Mouse (Mus musculus) CH12F3 (cell line): ENCODE measurements around the gene Slc17a4.

Source experiments
- in situ Hi-C: fragments of 300-500 bp; cut with MboI; formaldehyde crosslinking; loops from 2 replicates; pipeline ENCODE4 v1.14.3; 2020; ENCODE audit warnings: low sequenced_read_pairs

Gene Slc17a4

DNA sequence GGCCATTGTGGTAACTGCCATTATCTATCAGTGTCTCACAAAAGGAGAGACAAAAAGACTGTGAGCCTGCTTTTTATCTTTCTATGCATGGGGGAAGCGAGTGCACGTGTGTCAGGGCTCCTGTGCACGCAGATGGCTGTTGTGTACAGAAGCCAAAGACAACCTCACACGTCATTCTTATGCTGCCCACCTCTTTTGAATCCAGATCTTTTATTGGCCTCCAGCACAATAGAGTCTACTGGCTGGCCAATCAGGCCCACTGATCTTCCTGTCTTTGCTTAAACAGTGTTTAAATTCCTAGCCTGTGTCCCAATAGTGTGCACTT lies 21.6 kb downstream of the Slc17a4 start:
- in situ Hi-C loops, result no loop called here

- in situ Hi-C loops, result no loop called here
These were observed 22.1 kb downstream of the Slc17a4 start for GRCm38 (mm10) chr13:23892592-23893268.

DNA sequence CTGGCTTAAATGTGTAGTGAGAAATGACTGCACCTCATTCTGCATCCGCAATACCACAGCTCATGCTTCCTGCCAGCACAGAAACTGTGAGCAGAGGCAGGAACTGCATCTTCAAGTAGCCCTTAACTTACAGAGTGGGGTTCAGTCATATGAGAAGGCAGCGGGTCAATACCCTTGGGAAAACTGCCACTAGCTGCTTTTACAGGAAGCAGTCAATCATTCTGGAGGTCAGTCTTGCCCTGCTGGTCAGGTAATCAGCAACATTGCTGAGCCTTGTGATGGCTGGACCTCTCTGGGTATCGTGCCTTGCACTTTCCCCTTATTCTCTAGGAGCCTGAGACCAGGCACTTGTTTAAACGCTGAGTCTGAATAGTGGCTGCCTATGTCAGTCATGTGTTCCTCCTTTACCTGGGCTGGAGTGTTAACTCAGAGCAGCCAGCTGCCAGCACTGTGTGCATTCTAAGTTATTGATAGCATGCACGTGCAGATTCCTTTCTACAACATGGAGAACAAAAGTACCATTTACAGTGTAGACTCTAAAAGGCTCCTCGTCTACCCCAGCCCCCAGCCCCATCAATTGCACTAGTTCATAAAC lies 25.7 kb downstream of the Slc17a4 start:
- in situ Hi-C loops, result no loop called here

GRCm38 (mm10) chr13:23887026-23887725 lies 27.6 kb downstream of the Slc17a4 start:
- in situ Hi-C loops, result no loop called here

DNA sequence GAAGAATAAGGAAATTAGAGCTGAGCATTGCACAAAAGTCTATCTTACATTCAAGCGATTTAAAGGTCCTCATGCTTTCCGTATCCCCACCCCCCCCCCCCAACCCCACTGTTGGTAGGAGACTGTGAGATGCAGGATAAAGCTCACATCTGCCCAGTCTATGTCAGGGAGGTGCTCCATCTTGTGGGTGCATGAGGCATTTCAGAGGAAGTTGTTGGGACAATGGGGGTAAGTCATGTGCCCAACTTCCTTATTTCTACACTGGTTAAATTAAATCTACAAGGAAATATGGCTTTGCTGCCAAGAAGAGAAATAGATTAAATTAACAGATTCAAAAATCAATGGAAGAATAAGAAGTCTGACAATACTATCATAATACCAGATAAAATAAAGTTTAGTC lies 29.3 kb downstream of the Slc17a4 start:
- in situ Hi-C loops, result no loop called here

DNA sequence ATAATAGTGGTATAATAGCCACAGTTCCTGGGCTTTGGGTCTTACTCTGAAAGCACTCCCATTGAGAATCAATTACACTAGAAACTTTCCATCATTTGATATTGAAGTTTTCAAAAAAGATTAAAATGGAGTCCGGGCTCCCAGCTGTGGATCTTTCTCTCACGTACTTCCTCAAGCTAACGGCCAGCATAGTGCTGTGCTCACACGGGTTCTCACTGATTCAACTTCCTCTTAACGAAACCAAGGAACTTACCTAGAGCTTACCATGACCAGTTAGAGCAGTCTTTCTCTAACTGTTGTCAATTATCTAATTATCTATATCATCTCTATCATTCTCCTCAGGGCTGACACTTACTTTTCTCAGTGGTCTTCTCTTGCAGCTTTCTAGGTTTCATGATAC lies 35.2 kb downstream of the Slc17a4 start:
- in situ Hi-C loops, result no loop called here

- in situ Hi-C loops, result no loop called here
These were observed 35.7 kb downstream of the Slc17a4 start for GRCm38 (mm10) chr13:23879106-23879505.

DNA sequence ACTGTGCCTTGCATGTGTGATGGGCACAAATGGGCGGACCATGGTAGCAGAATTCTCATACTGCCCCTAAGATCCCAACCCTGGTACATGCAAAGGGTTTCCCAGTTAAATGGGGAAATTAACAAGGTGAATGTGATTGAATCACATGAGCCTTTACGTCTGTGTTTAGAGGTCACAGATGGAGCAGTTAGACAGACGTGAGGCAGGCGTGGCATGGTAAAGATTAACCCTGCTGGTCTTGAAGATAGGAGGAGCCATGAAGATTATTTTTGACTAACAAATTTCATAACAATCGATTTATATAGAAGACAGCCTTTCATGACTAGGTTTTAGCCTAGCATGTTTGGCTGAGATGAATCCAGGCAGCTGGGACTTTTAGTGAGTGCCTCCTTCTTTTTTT lies 41.7 kb downstream of the Slc17a4 start:
- in situ Hi-C loops, result no loop called here

DNA sequence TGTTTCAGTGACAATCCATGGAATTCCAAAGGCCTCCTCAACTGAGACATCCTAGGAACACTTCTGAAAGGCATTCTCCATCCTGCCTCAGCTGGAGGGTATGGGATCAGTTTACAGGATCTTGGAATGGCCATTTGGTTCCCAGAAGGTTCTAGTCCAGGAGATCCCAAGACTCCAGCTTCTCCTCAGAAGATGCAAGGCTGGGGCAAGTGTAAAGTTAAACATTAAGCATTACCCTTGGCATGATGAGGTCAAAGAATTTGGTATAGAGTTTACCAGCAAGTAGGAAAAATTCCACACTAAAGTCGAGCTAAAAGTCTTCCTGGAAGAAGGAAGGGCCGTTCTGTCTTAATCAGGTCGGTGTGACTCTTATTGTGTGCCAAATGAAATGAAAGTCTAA lies 44.8 kb downstream of the Slc17a4 start:
- in situ Hi-C loops, result no loop called here

DNA sequence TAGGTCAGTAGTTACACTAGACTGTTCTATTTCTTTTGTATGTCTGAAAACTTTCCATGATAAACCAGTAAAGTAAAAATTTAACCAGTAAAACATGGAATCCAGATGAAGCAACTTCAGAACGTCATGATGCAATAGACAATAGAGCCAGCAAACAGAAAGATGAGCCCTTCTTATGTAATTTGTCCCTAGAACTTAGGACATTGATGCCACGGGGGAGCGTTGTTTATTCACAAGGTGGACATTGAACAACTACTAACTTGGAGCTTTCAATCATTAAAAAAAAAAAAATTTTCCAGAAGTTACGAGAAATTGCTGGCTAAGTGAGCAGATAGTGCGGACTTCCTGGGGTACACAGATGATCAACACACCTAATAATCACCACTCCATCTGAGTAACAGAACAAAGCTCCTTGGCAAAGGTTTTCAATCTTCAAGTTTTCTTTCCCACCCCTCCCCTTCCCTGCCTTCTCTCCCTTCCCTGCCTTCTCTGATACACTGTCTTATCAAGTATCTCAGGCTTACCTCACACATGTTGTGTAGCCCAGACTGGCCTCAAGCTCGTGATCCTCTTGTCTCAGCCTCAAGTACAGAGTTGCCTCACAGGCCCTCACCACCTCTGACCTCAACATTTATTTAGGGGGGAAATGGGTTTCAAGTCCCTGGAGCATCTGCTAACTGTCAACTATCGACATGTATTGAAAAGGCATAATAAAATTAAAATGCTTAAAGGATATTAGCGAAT lies 45.8 kb downstream of the Slc17a4 start:
- in situ Hi-C loops, result no loop called here

DNA sequence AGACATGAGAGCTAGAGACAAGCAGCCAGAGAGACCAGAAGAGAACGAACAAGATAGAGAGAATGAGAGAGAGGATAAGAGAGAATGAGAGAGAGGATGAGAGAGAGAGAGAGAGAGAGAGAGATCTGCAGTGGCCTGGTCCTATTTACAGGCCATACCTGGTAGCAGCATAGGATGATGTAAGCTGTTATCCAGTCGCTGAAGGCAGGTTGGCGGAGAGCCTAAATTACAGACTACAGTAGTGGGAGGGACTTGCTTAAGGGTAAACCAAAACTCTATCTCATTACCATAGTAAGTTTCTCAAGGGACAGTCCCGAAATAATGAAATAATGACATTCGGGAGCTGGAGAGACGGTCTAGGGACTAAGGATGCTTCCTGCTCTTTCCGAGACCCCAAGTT lies 47.4 kb downstream of the Slc17a4 start, which contains the start of gene Slc17a1:
Slc17a1 (plus strand) TSS at position 346 of the 400 bp plus-strand sequence.
- in situ Hi-C loops, result no loop called here

DNA sequence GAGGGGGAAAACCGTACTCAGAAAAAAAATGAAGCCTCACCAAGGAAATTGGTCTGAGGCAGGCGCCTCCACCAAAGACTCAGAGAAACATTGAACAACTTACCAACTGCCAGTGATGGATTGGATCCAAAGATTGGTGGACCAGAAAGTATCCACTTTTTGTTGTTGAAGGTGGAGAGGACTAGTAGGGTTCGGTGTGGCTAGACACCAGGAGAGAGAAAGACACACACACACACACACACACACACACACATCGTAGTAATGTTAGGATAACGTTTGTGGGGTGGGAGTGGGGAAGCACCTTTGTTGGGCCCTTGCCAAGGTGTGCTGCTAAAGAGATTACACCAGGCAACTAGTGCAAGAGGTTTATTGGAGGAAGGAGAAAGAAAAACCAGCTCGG lies 47.8 kb downstream of the Slc17a4 start:
- in situ Hi-C loops, result no loop called here

- in situ Hi-C loops, result no loop called here
These were observed 48.6 kb downstream of the Slc17a4 start for GRCm38 (mm10) chr13:23866086-23866710.

- in situ Hi-C loops, result no loop called here
These were observed 50.1 kb downstream of the Slc17a4 start for GRCm38 (mm10) chr13:23864711-23865110.

DNA sequence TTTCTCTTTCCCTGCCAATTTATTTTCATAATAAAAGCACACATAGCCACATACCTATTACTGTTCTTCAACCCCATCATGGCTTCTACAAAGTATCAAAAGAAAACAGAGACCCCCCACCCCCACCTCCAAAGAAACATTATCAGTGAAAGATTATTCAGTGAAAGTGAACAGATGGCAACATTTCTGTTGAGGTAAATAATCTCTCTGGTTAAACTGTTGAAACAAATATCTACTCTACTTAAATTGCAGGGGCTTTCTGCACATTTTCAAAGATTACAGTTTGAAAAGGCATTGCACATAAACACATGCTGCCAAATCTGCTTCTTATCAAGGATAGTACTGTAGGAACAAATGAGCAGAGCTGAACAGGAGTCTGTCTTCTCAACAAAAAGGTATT lies 53.0 kb downstream of the Slc17a4 start:
- in situ Hi-C loops, result no loop called here

DNA sequence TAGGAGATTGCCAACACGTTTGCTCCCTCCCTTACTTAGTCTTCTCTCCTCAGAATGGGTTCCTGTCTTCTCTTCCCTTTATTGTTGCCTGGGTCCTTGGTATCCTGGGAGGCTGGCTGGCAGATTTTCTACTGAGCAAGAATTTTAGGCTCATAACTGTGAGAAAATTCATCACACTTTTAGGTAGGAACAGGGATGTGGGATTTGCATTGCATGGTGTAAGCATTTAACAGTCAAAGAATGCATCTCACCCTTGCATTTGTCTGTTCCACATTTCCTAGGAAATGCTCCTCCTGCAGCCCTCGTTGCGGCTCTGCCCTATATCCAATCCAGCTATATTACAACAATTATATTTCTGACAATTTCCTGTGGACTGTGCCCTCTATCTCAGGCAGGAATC lies 58.4 kb downstream of the Slc17a4 start:
- in situ Hi-C loops, result no loop called here

DNA sequence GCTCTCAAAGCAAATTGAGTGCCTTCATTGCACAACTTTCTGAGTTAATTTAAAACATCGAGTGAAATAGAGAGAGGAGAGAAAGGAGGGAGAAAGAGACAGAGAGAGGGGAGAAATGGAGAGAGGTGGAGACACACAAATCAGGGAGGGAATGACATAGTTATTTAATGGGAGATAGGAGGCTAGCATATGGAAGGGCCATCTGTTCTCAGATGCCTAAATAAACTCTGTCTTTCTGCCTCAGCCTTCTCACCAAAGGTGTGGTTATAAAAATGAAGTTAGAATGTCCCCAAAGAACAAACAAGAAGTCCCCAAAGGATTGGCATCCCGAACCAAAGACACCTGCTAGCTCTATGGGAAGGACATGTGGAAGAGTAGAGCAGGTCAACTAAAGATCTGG lies 65.5 kb downstream of the Slc17a4 start:
- in situ Hi-C loops, result no loop called here
